Mouse (Mus musculus) adrenal gland, postnatal 10 days (tissue): ENCODE data around the gene Macrod2. TPM values are rescaled to one million over a fixed set of nuclear protein-coding genes. Genes with fewer than 3 reads are reported as not detected.
A peak's percentile ranks its signal among the peaks of the same experiment; 100 is the strongest.

Experiments used
- DNase-seq: peaks from one replicate; pipeline ENCODE4 v3.0.0; 2021; ENCODE audit warnings: mixed read lengths
- total RNA-seq, 2 experiments: library from RNA; stranded (reverse); gene quantifications; 2 replicates each; pipeline ENCODE4 v1.2.3; 2021

Gene Macrod2
- total RNA-seq, 2 experiments from 2014 or later = 7.9 to 9.5 TPM

- no peak for DNase-seq
Measured at GRCm38 (mm10) chr2:142380563-142380962, 1985.5 kb downstream of the Macrod2 start.

DNA sequence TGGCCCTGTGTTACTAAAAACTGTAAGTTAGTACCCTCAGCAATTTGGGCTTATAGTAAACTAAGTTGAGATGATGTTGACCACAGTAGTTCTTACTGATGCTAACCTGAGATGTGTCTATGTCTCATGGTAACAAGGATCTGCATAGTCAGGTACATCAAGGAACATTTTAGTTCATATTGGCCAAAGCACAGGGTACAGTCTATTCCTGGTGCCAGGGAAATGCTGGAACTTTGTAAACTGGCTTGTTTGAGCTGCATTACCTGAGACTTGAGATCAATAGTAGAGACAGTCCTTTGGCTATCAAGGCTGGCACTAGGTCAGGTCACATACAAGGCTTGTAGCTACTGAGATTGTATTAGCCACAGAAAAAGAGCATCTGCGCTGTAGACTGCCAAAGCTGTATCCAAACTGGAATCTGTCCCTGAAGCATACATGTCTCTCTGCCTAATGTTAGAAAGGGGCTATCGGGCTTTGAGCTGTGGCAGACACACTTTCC lies 1986.0 kb downstream of the Macrod2 start:
- DNase-seq = no peak

DNA sequence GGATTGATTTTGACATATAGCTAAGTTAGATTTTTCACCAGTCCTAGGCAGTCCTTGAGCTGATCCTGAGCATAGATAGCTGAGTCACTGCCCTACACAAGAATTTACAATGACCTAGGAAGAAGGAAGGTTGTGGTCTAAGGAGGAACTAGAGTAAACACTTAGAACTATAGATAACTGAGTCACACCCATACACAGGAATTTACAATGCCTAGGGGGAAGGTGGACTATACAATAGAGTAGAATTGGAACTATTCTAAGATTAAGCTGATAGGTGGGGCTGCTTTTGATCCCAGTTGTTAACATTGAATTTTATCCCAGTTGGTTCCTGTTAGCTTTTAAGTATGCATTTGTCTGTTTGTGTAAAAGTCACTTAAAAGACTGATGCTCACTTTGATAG lies 1998.4 kb downstream of the Macrod2 start:
- DNase-seq = no peak

- DNase-seq = no peak
Measured at GRCm38 (mm10) chr2:142399490-142399889, 2004.4 kb downstream of the Macrod2 start.

- no peak for DNase-seq
Measured at GRCm38 (mm10) chr2:142400781-142401180, 2005.7 kb downstream of the Macrod2 start.

- no peak for DNase-seq
Measured at GRCm38 (mm10) chr2:142401359-142401758, 2006.2 kb downstream of the Macrod2 start.

DNA sequence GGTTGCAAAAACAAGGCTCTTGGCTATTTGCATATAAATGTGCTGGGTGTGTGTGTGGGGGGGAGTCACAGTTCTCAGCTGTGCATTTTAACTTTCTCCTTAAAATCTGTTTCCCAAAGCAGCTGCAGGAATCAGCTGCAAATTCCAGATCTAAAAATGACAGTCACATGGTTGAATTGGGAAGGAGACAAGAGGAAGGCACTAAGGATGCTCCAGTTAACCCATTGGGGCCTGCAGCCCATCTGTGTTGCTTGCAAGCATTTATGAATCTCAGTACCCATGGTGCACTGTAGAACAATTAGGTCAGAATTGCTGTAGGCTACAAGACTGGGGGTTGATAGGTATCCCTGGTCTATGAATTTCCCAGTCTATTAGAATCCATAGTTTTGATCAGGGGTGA lies 2008.3 kb downstream of the Macrod2 start:
- no peak for DNase-seq

DNA sequence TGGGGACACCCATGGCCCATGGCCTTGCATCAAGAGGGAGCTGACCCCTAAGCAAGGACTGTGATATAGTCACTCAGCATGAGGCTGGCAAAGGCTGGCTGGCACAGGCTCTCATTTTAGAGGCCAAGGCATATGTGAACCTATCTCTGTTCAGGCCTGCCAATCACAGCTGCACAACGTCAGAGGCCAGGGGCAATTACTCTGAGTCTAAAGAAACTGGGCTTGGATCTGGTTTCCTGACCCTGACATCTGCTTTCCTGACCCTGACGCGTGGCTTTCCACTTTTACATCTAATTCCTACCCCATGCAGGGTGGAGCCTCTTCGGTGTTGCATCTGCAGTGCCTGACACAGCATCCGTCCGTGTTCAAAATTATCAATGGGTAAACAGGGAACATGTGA lies 2009.2 kb downstream of the Macrod2 start:
- DNase-seq = no peak

DNA sequence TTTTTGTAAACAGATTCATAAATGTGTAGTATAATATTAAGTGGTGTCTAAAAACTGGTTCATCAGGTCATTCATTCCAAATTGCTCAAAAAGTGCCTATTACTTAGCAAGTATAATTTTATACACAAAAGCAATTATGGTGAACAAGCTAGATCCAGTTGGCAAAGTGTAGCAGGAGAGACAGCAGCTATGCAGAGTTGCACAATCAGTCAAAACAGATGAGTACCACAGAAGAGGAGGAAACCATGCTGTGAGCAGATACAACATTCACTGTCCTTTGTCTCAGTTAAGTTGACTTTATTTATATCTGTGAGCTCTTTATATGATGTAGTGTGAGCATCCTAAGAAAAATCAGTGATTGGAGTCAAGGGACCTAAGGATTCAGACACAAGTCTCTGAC lies 2012.2 kb downstream of the Macrod2 start:
- no peak for DNase-seq

GRCm38 (mm10) chr2:142410124-142410523 lies 2015.0 kb downstream of the Macrod2 start:
- no peak for DNase-seq

- DNase-seq = no peak
Measured at GRCm38 (mm10) chr2:142433126-142433525, 2038.0 kb downstream of the Macrod2 start.

GRCm38 (mm10) chr2:142434731-142435130 lies 2039.6 kb downstream of the Macrod2 start:
- no peak for DNase-seq

DNA sequence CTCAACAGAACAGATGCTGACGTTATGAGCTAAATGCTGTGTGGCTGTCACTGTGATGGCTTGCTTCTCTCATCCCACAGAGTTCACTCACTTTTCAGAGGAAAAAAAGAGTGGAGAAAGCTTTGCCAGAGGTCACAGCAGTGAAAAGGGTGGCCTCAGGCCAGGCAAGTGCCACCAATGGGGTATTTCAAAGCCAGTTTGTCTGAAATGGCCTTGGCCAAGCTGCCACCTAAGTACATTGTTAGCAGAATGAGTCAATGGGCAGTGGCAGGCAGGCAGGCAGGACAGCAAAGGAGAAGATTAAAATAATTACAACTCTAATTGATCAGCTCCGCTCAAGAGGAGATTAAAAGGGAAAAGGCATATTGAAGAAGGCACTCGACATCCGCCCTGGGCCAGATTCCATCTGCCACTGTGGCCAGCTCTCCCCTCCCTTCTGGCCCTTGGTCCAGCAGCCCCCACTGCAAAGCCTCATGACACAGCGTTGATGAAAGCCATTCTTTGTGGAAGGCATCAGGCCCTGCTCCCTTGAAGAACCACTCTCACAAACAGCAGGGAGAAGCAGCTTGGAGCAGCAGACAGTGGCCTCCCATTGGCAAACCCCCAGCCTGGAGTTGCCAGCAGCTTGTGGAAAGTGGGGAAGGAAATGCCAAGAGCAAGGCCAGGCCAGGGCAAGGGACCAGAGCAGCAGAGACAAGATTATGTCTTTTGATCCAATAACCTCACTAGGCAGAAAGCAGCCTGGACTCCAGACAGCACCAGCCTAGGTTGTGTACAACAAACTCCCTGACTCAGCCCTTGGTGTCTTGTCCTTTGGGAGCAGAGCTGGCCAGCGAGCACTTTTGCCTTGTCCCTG lies 2042.7 kb downstream of the Macrod2 start:
- DNase-seq = peak; percentile 82

Other genes with a start within 250 kb of the Macrod2 start
- gene Gm17374, start 243.3 kb upstream of the Macrod2 start, total RNA-seq = not detected
- 10 to 100 TPM; 21.0 to 21.8 TPM for gene Esf1, start 224.7 kb upstream of the Macrod2 start, total RNA-seq
- 10 to 100 TPM; 20.4 to 28.6 TPM for gene Ndufaf5, start 224.7 kb upstream of the Macrod2 start, total RNA-seq
- gene Sel1l2, start 5.6 kb upstream of the Macrod2 start, total RNA-seq = not detected